Mouse (Mus musculus): ENCODE results near the gene Zkscan17.

Zkscan17 gene

GRCm38 (mm10) chr11:59451086-59451485, 75.5 kb downstream of the Zkscan17 start, which contains the start of gene Snap47:
Snap47 (minus strand) TSS chr11:59451186.
- DNase-seq: no peak

GRCm38 (mm10) chr11:59450230-59450771, 76.2 kb downstream of the Zkscan17 start:
- DNase-seq: no peak

GRCm38 (mm10) chr11:59449741-59450229, 76.8 kb downstream of the Zkscan17 start, which contains the start of gene Jmjd4:
Jmjd4 (plus strand) TSS chr11:59450045.
- DNase-seq: peak; percentile 97

GRCm38 (mm10) chr11:59443102-59443501, 83.4 kb downstream of the Zkscan17 start:
- DNase-seq: peak in 1 of 2 experiments; percentile 20

GRCm38 (mm10) chr11:59437954-59438353, 88.6 kb downstream of the Zkscan17 start:
- DNase-seq: no peak

All from cerebellum, postnatal 10 days (tissue).